Mouse (Mus musculus) lung, adult 2 months (tissue): ENCODE results near the gene Pank1.

Source experiments
- CTCF ChIP-seq: fragments of 200-500 bp; IDR thresholded peaks from 2 replicates; pipeline ENCODE4 v1.5.1; 2011; ENCODE audit warnings: mild to moderate bottlenecking, low read length, control low read depth; ENCODE audit not compliant: insufficient read depth
- POLR2A ChIP-seq: fragments of 200-500 bp; IDR thresholded peaks from 2 replicates; pipeline ENCODE4 v1.6.1; 2011; ENCODE audit warnings: low read depth, mild to moderate bottlenecking, control low read depth, low read length, borderline replicate concordance; ENCODE audit errors: extremely low read depth

DNA sequence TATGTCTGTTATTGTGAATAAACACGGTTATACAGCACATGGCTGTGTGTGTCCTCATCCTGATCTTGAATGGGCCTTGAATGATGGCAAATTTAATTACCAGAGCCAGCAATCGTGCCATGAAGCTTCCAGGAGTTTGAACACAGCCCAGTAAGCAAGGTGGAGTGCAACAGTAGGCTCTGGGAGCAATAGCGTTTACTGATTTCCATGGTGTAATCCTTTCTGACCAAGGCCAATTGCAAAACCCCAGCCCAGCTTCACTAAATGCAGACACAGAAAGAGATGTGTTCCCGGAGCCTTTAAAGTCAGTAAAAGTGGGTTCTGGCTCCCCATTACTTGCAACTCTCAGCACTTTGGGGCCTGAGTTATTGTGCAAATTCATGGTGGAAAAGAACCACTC, 47.6 kb downstream of the Pank1 start:
- TF ChIP-seq POLR2A (no peak), CTCF (no peak)
